Mouse (Mus musculus): Measurements from ENCODE around the gene Ypel4. TPM values are rescaled to one million over a fixed set of nuclear protein-coding genes. Genes with fewer than 3 reads are reported as not detected.

Ypel4 gene
- 8.5 and 13.8 TPM in 2 replicates for polyA plus RNA-seq (2014; fragmentation: Nextera tagmentation; extraction: Ambion mirVana)

DNA sequence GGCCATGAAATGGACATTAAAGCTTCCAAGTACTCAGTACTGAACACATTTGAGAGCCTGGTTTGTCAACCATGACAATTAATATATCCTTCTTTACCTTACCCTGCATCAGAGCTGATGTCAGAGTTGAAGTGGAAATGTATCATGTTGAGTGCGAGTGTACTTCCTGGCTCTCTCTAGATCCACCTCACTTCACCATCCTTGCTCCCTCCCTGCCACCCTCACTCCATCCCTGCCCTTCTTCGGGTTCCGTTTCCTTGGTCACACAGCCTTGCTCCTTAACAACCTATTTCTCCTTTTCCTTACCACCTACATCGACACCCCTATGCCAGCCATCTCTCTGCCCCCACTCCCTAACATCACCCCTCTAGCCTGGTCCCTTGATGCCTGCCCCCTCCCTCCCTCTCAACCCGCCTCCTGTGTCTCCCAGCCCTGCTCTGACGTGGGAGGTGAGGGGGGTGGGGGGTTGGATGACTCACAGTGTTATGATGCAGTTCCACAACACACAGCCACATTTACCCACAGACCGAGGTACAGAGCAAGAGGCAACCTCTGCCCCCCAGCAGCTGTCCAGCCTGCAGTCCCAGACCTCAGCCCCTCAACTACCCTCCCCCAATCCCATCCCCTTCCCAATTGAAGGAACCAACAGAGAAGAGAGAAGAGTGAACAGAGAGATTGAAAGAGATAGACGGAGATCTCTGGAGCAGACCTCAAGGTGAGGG lies at the start of gene Ypel4:
Gene Ypel4, plus strand, starts transcription at position 480 of the 722 bp plus-strand sequence.
- WGBS (ENCODE audit: insufficient replicate concordance), result 4% methylated on average over 8 of the region's 8 CpGs
- H3K4me3 ChIP-seq (ENCODE audit: low read depth, low read length), result peak within 1 kb of the TSS; percentile 53
- H3K4me1 ChIP-seq (ENCODE audit: control insufficient read depth, insufficient read depth, low read length), result peaks cover 46% of the 10 kb centered on the region
- peak within 1 kb of the TSS; percentile 85 for H3K27ac ChIP-seq (ENCODE audit: low read depth, low read length)
- H3K9me3 ChIP-seq (replicated peaks; ENCODE audit: control insufficient read depth, low read length), result no peaks in the 10 kb centered on the region
- H3K27me3 ChIP-seq (ENCODE audit: control insufficient read depth, insufficient read depth, low read length), result no peaks in the 10 kb centered on the region
- H3K9ac ChIP-seq (ENCODE audit: low read depth, low read length), result peak within 1 kb of the TSS; percentile 76
- peak; percentile 58 for ATAC-seq (replicated peaks; ENCODE audit: insufficient number of reproducible peaks, low FRiP score, low TSS enrichment)
- no peaks in the 10 kb centered on the region for H3K36me3 ChIP-seq (ENCODE audit: control insufficient read depth, insufficient read depth, low read length)
- peak within 1 kb of the TSS; percentile 78 for H3K4me2 ChIP-seq

DNA sequence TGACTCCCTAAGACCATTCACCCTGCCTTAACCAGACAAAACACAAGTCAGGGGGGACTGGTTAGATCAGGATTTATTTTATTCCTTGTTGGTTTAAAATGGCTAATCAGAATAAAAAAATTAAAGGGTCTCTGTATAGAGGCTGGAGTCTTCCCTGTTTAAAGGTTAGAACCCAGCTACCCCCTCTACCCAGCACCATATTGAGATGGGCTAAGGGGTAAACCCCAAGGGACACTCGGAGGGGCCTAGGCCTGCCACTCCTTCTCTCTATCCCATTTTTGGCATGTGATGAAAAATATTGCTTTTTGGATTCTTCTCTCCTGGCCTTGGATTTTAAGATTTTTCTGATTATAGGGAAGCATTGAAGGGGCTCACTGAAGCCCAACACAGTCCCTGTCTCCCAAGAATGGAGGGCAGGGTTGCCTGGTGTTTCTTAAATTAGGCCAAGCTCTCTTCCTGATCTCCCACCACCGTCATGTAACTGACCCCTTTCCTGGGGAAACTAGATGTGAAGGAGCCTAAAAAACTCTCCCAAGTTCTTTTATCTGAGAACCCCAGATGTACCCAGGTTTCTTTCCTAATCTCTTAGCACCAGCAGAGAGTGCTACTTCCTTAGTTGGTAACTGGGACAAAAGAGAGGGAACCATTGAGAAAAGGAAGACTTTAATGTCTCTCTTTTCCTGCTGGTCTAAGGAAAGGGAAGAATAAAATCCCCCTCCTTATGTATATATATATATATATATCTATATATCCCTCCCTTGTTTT lies 45.6 kb upstream of the Ypel4 start:
- no peak overlapping the region for H3K4me2 ChIP-seq
- H3K9ac ChIP-seq (ENCODE audit: low read depth, low read length), result no peak overlapping the region
- H3K27me3 ChIP-seq (ENCODE audit: control insufficient read depth, insufficient read depth, low read length), result no peaks in the 10 kb centered on the region
- no peak for ATAC-seq (replicated peaks; ENCODE audit: insufficient number of reproducible peaks, low FRiP score, low TSS enrichment)
- no peaks in the 10 kb centered on the region for H3K4me1 ChIP-seq (ENCODE audit: control insufficient read depth, insufficient read depth, low read length)
- H3K9me3 ChIP-seq (replicated peaks; ENCODE audit: control insufficient read depth, low read length), result no peaks in the 10 kb centered on the region
- 71% methylated on average over 2 of the region's 2 CpGs for WGBS (ENCODE audit: insufficient replicate concordance)
- H3K4me3 ChIP-seq (ENCODE audit: low read depth, low read length), result no peak overlapping the region
- H3K27ac ChIP-seq (ENCODE audit: low read depth, low read length), result no peak overlapping the region
- H3K36me3 ChIP-seq (ENCODE audit: control insufficient read depth, insufficient read depth, low read length), result peaks cover 41% of the 10 kb centered on the region

- Histone ChIP-seq H3K27ac (ENCODE audit: low read depth, low read length) (no peak overlapping the region), H3K9me3 (replicated peaks; ENCODE audit: control insufficient read depth, low read length) (no peaks in the 10 kb centered on the region), H3K4me2 (no peak overlapping the region), H3K4me1 (ENCODE audit: control insufficient read depth, insufficient read depth, low read length) (no peaks in the 10 kb centered on the region), H3K36me3 (ENCODE audit: control insufficient read depth, insufficient read depth, low read length) (peaks cover 46% of the 10 kb centered on the region), H3K4me3 (ENCODE audit: low read depth, low read length) (no peak overlapping the region), H3K27me3 (ENCODE audit: control insufficient read depth, insufficient read depth, low read length) (no peaks in the 10 kb centered on the region), H3K9ac (ENCODE audit: low read depth, low read length) (no peak overlapping the region)
- ATAC-seq (replicated peaks; ENCODE audit: insufficient number of reproducible peaks, low FRiP score, low TSS enrichment), result no peak
- WGBS (ENCODE audit: insufficient replicate concordance), result 86% methylated on average over 12 of the region's 12 CpGs
Measured at GRCm38 (mm10) chr2:84690050-84690449, 43.8 kb upstream of the Ypel4 start.

DNA sequence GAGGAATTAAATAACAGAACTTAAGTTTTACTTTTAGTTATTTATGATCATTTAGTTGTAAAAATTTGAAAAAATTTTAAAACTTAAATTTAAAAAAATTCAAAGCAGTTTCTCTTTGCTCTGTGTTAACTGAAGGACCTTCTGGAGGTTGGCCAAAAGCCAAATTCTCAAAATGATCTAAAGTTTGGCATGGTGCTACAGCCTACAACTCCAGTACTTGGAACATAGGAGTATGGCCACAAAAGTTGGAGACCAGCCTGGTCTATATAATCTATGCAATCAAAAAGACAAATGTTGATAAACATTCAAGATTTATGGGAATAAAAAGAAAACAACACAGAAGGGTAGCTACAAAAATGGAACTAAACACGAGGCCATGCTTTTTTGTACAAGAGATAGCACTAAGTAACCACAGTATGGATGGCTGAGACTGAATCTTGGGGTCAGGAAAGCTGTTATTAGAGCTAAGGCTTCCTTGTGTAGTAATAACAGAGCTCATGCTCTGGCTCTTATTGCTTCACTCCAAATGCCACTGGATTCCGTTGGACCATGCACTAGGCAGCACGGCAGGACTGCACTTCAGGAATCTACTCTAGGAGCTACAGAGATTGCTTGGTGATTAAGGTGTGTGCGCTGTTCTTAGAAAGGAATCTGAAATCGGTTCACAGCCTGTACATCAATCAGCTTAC lies 38.7 kb upstream of the Ypel4 start:
- ATAC-seq (replicated peaks; ENCODE audit: insufficient number of reproducible peaks, low FRiP score, low TSS enrichment), result no peak
- no peaks in the 10 kb centered on the region for H3K27me3 ChIP-seq (ENCODE audit: control insufficient read depth, insufficient read depth, low read length)
- 87% methylated on average over 5 of the region's 5 CpGs for whole genome bisulfite sequencing (ENCODE audit: insufficient replicate concordance)
- H3K4me3 ChIP-seq (ENCODE audit: low read depth, low read length), result no peak overlapping the region
- H3K27ac ChIP-seq (ENCODE audit: low read depth, low read length), result no peak overlapping the region
- no peaks in the 10 kb centered on the region for H3K9me3 ChIP-seq (replicated peaks; ENCODE audit: control insufficient read depth, low read length)
- H3K36me3 ChIP-seq (ENCODE audit: control insufficient read depth, insufficient read depth, low read length), result peaks cover 37% of the 10 kb centered on the region
- H3K4me2 ChIP-seq, result no peak overlapping the region
- H3K4me1 ChIP-seq (ENCODE audit: control insufficient read depth, insufficient read depth, low read length), result no peaks in the 10 kb centered on the region
- H3K9ac ChIP-seq (ENCODE audit: low read depth, low read length), result no peak overlapping the region

DNA sequence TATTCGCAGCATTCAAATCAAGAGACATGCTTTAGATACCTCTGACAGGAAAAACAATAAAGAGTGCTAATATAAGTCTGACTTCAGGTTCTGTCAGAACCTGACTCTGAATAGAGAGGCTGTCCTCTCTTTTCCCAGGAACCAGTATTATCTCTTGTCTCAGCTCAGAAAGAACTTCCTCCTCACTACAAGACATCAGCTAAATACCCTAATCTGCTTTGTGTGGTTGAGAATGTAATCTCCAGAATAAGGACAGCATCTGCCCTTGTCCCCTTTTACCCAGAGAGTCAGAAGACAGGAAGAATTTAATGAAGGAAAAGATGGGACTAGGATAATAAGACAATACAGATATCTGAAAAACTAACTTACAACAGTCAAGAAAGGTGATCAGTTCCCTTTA lies 30.4 kb upstream of the Ypel4 start:
- no peaks in the 10 kb centered on the region for H3K9me3 ChIP-seq (replicated peaks; ENCODE audit: control insufficient read depth, low read length)
- no peak overlapping the region for H3K4me2 ChIP-seq
- H3K4me3 ChIP-seq (ENCODE audit: low read depth, low read length), result no peak overlapping the region
- no peak for ATAC-seq (replicated peaks; ENCODE audit: insufficient number of reproducible peaks, low FRiP score, low TSS enrichment)
- H3K27ac ChIP-seq (ENCODE audit: low read depth, low read length), result no peak overlapping the region
- WGBS (ENCODE audit: insufficient replicate concordance), result 86% methylated on average over 1 of the region's 1 CpGs
- H3K9ac ChIP-seq (ENCODE audit: low read depth, low read length), result no peak overlapping the region
- peaks cover 12% of the 10 kb centered on the region for H3K36me3 ChIP-seq (ENCODE audit: control insufficient read depth, insufficient read depth, low read length)
- no peaks in the 10 kb centered on the region for H3K4me1 ChIP-seq (ENCODE audit: control insufficient read depth, insufficient read depth, low read length)
- H3K27me3 ChIP-seq (ENCODE audit: control insufficient read depth, insufficient read depth, low read length), result no peaks in the 10 kb centered on the region

DNA sequence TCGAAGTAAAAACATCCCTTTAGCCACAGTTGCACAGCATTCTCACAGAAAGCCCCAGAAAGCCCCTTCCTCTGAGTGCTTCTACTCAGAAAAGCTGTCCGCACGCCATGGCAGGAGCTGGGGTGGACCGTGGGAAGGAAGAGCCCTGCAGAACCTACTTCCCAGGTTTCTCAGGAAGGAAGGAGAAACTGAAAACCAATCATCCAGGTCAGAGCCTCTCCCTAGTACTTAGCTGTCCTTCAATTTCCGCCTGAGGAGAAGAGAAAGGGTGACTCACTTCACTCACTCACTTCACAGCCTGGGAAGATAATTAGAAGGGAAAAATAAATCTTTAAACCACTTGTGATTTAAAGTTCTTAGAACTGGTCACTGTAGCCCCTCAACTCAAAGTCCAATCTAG lies 29.5 kb upstream of the Ypel4 start:
- Histone ChIP-seq H3K9ac (ENCODE audit: low read depth, low read length) (no peak overlapping the region), H3K4me2 (no peak overlapping the region), H3K27ac (ENCODE audit: low read depth, low read length) (no peak overlapping the region), H3K4me3 (ENCODE audit: low read depth, low read length) (no peak overlapping the region), H3K4me1 (ENCODE audit: control insufficient read depth, insufficient read depth, low read length) (no peaks in the 10 kb centered on the region), H3K36me3 (ENCODE audit: control insufficient read depth, insufficient read depth, low read length) (peaks cover 10% of the 10 kb centered on the region), H3K9me3 (replicated peaks; ENCODE audit: control insufficient read depth, low read length) (no peaks in the 10 kb centered on the region), H3K27me3 (ENCODE audit: control insufficient read depth, insufficient read depth, low read length) (no peaks in the 10 kb centered on the region)
- WGBS (ENCODE audit: insufficient replicate concordance), result 79% methylated on average over 5 of the region's 5 CpGs
- ATAC-seq (replicated peaks; ENCODE audit: insufficient number of reproducible peaks, low FRiP score, low TSS enrichment), result no peak

DNA sequence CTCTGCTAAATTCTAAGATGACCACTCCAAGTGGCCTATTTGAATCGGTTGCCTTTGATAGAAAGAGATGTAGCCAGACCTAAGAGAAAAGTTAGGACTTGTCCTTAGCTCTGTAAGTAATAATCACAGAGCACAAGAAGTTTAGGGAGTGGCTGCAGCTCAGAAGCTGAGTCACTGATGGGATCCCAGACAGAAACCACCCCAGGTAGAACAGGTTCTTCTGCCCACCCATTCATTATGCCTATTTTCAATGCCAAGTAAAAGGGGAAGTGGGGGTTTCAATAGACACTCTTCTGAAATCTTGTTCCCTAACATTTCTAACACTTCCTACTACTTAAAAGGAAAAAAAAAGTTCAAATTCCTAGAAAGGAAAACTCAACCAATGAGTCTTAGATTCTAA lies 28.6 kb upstream of the Ypel4 start:
- Histone ChIP-seq H3K27ac (ENCODE audit: low read depth, low read length) (no peak overlapping the region), H3K9ac (ENCODE audit: low read depth, low read length) (no peak overlapping the region), H3K9me3 (replicated peaks; ENCODE audit: control insufficient read depth, low read length) (no peaks in the 10 kb centered on the region), H3K4me2 (no peak overlapping the region), H3K27me3 (ENCODE audit: control insufficient read depth, insufficient read depth, low read length) (no peaks in the 10 kb centered on the region), H3K36me3 (ENCODE audit: control insufficient read depth, insufficient read depth, low read length) (peaks cover 8% of the 10 kb centered on the region), H3K4me1 (ENCODE audit: control insufficient read depth, insufficient read depth, low read length) (no peaks in the 10 kb centered on the region), H3K4me3 (ENCODE audit: low read depth, low read length) (no peak overlapping the region)
- no peak for ATAC-seq (replicated peaks; ENCODE audit: insufficient number of reproducible peaks, low FRiP score, low TSS enrichment)
- 91% methylated on average over 1 of the region's 1 CpGs for WGBS (ENCODE audit: insufficient replicate concordance)

DNA sequence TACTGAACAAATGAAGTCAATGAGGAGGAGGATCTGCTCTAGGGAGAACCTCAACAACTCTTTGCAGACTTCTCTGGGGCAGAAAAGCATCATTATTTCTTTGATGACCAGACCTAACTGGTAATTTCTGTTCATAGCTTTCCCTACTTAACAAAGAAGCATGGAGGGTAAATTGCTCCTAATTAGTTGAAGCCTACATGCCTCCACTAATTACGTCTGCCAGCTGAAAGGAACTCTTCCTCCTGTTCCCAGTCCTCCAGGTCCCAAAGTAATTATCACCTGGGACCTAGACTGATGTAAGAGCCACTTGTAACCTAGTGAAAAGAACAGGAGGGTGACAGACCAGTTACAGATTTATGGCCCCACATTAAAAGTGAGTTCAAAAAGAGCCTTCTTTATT lies 26.3 kb upstream of the Ypel4 start:
- Histone ChIP-seq H3K36me3 (ENCODE audit: control insufficient read depth, insufficient read depth, low read length) (peaks cover 6% of the 10 kb centered on the region; the same call in 1 of the 2 replicates), H3K9ac (ENCODE audit: low read depth, low read length) (no peak overlapping the region), H3K4me2 (no peak overlapping the region), H3K9me3 (replicated peaks; ENCODE audit: control insufficient read depth, low read length) (no peaks in the 10 kb centered on the region), H3K4me3 (ENCODE audit: low read depth, low read length) (no peak overlapping the region), H3K27me3 (ENCODE audit: control insufficient read depth, insufficient read depth, low read length) (no peaks in the 10 kb centered on the region), H3K4me1 (ENCODE audit: control insufficient read depth, insufficient read depth, low read length) (no peaks in the 10 kb centered on the region), H3K27ac (ENCODE audit: low read depth, low read length) (no peak overlapping the region)
- ATAC-seq (replicated peaks; ENCODE audit: insufficient number of reproducible peaks, low FRiP score, low TSS enrichment), result no peak
- WGBS (ENCODE audit: insufficient replicate concordance), result 70% methylated on average over 1 of the region's 1 CpGs
